Mouse (Mus musculus) limb, embryonic 14.5 days (tissue): ENCODE results near the gene Ppat. TPM values are rescaled to one million over a fixed set of nuclear protein-coding genes. Genes with fewer than 3 reads are reported as not detected.

Experiments used
- ATAC-seq: fragments of 200-750 bp; cut with Nextera tagmentation; 2 replicates; pipeline ENCODE4 v1.8.0; 2017; ENCODE audit warnings: low read depth, moderate number of reproducible peaks, moderate TSS enrichment; ENCODE audit not compliant: low FRiP score
- DNase-seq: peaks from one replicate; pipeline ENCODE4 v3.0.0-alpha.2; 2015; ENCODE audit warnings: low spot score
- H3K27ac ChIP-seq: fragments of 300-500 bp; sonication (generic); replicated peaks from 2 replicates; pipeline ENCODE4 v1.5.1; 2014; ENCODE audit warnings: low read depth, mild to moderate bottlenecking, low read length, moderate library complexity, mixed read lengths
- H3K27me3 ChIP-seq: fragments of 300-500 bp; sonication (generic); 2 replicates; pipeline ENCODE4 v1.6.1; 2014; ENCODE audit warnings: low read length, mixed read lengths; ENCODE audit not compliant: control insufficient read depth, insufficient read depth
- H3K36me3 ChIP-seq: fragments of 300-500 bp; sonication (generic); 2 replicates; pipeline ENCODE4 v1.6.1; 2014; ENCODE audit warnings: mild to moderate bottlenecking, low read length, moderate library complexity, mixed read lengths; ENCODE audit not compliant: control insufficient read depth, insufficient read depth
- H3K4me1 ChIP-seq: fragments of 300-500 bp; sonication (generic); 2 replicates; pipeline ENCODE4 v1.6.1; 2014; ENCODE audit warnings: antibody characterized with exemption, low read length, mixed read lengths; ENCODE audit not compliant: control insufficient read depth, insufficient read depth
- H3K4me2 ChIP-seq: fragments of 300-500 bp; sonication (generic); replicated peaks from 2 replicates; pipeline ENCODE4 v1.6.1; 2014; ENCODE audit warnings: low read depth, mild to moderate bottlenecking, low read length, moderate library complexity; ENCODE audit not compliant: severe bottlenecking
- H3K4me3 ChIP-seq: fragments of 300-500 bp; sonication (generic); replicated peaks from 2 replicates; pipeline ENCODE4 v1.5.1; 2014; ENCODE audit warnings: low read length
- H3K9ac ChIP-seq: fragments of 300-500 bp; sonication (generic); 2 replicates; pipeline ENCODE4 v1.6.1; 2014; ENCODE audit warnings: mild to moderate bottlenecking, low read depth, low read length, moderate library complexity; ENCODE audit not compliant: severe bottlenecking
- H3K9me3 ChIP-seq: fragments of 300-500 bp; sonication (generic); 2 replicates; pipeline ENCODE4 v1.6.1; 2016; ENCODE audit warnings: low read length; ENCODE audit not compliant: control insufficient read depth
- POLR2A ChIP-seq: fragments of 200-500 bp; IDR thresholded peaks from 2 replicates; pipeline ENCODE4 v1.8.0; 2012; ENCODE audit warnings: inconsistent platforms, mild to moderate bottlenecking, moderate library complexity, borderline replicate concordance; ENCODE audit not compliant: insufficient read depth, insufficient read length; ENCODE audit errors: extremely low read depth
- WGBS: fragments of 180-500 bp; shearing (Covaris S2); extraction: QIAGEN DNeasy Blood & Tissue Kit; methylation state at CpG from one replicate; pipeline ENCODE4 v1.1.7; 2014; 5-methylcytosine and 5-hydroxymethylcytosine counted together
- polyA plus RNA-seq, 2 experiments: library from polyadenylated mRNA; depleted of rRNA in 1 of 2; stranded (reverse) in 1 of 2; unstranded in 1 of 2; fragments of >200 nt; fragmentation: Nextera tagmentation in 1 of 2; extraction: Ambion mirVana in 1 of 2; gene quantifications; 2 replicates each; pipeline versions ENCODE4 v1.2.1 to v1.2.3; 2012 to 2014

Ppat gene
- polyA plus RNA-seq, 2 experiments = 14.1 to 24.0 TPM

DNA sequence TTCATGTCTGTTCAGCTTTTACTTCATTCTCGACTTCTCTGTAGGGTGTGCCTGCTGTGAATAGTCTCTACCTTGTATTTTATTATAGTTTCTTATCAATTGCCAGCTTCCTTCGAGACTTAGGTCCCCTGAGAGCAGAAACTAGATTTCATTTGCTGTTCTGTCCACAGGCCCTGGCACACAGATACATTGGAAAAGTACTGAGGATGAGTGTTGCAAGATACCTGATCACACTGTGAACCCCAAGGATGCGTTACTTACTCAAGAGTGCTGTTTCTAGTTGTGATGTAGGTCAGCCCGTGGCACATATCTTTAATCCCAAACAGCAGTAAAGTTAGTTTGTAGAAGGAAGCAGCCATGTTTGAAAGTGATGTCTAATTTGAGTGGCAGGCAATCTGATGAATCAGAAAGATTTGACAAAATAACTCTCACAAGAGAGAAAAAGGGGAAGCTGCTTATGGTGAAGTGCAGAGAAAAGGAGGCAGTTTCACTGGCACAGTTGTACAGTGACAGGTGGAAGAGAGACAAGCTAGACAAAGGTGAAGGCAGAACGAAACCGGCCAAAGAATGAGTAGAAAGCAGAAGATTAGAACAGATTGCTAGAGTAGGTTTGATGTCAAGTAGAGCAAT, 3.0 kb upstream of the Ppat start:
- 80% methylated on average over 6 of the region's 6 CpGs for WGBS
- no peak overlapping the region for H3K27ac ChIP-seq
- no peak overlapping the region for H3K9ac ChIP-seq
- no peaks in the 10 kb centered on the region for H3K27me3 ChIP-seq
- TF ChIP-seq POLR2A = no peak
- no peak overlapping the region for H3K4me3 ChIP-seq
- no peaks in the 10 kb centered on the region for H3K9me3 ChIP-seq
- H3K4me1 ChIP-seq = peaks cover 17% of the 10 kb centered on the region
- peaks cover 41% of the 10 kb centered on the region for H3K36me3 ChIP-seq
- no peak overlapping the region for H3K4me2 ChIP-seq
- ATAC-seq (no peak), DNase-seq (no peak)

DNA sequence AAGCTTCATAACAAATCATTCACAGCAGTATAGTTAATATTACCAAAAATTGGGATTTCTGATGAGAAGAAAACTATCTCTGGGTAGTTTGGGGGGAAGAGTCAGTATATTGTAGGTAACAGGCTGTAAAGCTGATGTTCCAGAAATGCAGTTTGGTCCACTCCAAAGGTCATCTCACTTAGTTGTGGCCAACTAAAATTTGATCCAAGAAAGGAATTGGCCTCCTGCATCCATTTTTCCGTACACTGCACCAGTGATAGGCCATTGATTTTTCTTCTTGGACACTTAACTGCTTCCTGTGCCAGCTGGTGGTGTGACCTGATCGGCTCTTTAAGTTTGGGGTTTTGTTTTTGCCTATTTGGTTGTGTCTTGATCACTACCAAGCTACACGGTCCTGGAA, 2.4 kb upstream of the Ppat start:
- H3K4me2 ChIP-seq = no peak overlapping the region
- no peaks in the 10 kb centered on the region for H3K27me3 ChIP-seq
- no peaks in the 10 kb centered on the region for H3K9me3 ChIP-seq
- no peak overlapping the region for H3K4me3 ChIP-seq
- H3K36me3 ChIP-seq = peaks cover 35% of the 10 kb centered on the region
- WGBS = 71% methylated on average over 3 of the region's 3 CpGs
- ATAC-seq (no peak), DNase-seq (no peak)
- TF ChIP-seq POLR2A = no peak
- H3K9ac ChIP-seq = no peak overlapping the region
- peaks cover 17% of the 10 kb centered on the region for H3K4me1 ChIP-seq
- no peak overlapping the region for H3K27ac ChIP-seq

DNA sequence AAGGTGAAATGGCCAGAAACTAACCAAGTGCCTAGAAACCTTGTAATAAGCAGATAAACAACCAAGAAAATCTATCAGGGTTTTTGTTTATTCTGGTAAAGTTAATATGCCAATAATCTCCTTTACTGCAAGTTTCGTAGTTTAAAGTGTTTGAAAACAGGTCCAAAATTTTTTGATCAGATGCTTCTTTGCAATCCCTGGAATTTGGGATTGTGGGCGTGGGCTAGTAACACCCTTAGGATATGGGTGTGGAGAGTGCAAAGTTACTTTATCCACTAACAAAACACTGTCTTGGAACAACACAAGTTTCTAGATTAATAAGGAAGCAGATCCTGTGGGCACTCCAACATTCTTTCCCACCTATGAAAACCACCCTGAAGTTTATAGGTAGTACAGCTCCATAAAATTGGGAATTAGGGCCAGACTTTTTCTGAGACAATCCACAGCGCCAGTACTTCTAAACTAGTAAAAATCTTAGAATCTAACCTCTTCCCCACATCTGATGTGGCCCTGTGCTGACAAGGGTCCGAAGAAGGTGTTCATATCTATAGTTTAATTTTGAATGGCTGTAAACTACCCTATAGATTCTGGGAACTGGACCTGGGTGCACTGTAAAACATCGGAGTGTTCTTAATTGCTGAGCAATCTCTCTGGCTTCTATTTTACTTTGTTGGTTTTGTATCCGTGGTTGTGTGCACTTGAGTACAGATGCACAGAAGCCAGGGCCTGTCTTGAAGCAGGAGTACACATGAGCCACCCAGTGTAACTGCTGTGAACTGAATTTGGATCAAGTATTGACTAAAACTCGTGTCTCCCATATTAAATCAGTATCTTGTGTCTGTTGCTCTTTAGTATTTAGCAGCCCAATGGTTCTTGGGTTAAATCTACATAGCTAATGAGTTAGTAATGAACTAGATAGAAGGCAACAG, 998 bp upstream of the Ppat start:
- WGBS = 6% methylated on average over 7 of the region's 7 CpGs
- peaks cover 22% of the 10 kb centered on the region for H3K36me3 ChIP-seq
- no peak for DNase-seq
- ATAC-seq = no peak
- H3K9me3 ChIP-seq = no peaks in the 10 kb centered on the region
- peaks cover 18% of the 10 kb centered on the region for H3K4me1 ChIP-seq
- H3K9ac ChIP-seq = peak overlapping the region; percentile 71
- no peaks in the 10 kb centered on the region for H3K27me3 ChIP-seq
- TF ChIP-seq POLR2A = no peak
- H3K4me2 ChIP-seq = peak overlapping the region; percentile 81
- peak overlapping the region; percentile 82 for H3K4me3 ChIP-seq
- peak overlapping the region; percentile 74 for H3K27ac ChIP-seq

DNA sequence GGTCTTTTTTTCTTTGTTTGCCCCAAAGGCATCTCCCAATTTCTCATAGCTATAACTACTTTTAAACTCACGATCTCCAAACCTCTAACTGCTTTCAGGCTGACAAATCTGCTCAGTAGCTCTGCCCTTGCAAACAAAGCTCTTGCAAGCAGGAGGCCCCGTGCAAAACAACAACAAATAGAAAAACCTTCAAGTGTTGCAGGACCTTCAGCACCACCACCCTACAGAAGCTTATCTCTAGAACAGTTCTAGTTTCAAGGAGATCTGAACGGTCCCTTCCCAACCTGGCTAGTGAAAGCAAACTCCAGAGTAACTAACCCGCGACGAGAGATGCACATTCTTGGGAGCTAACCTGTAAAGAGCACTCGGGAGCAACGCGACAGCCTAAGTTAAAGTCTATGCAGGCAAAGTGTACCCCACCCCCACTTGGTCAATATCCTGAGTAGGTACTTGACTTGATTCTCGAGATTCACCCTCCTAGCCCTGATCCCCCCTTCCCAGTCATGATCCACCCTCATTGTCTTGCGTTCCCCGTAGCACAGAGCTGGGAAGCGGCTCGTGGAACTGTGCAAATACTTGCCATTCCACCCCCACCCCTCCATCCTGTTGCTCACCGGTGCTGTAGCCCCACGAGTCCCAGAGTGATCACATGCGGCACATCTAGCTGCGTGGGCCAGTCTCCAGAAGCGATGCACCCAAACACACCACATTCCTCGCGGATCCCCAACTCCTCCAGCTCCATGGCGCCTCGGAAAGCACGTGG, 854 bp downstream of the Ppat start:
- H3K4me1 ChIP-seq = peaks cover 24% of the 10 kb centered on the region
- H3K27me3 ChIP-seq = no peaks in the 10 kb centered on the region
- H3K27ac ChIP-seq = peak overlapping the region; percentile 74
- 0% methylated on average over 24 of the region's 24 CpGs for WGBS
- H3K36me3 ChIP-seq = peaks cover 14% of the 10 kb centered on the region; the same call in 1 of the 2 replicates
- peak overlapping the region; percentile 82 for H3K4me3 ChIP-seq
- peak overlapping the region; percentile 81 for H3K4me2 ChIP-seq
- ATAC-seq (no peak), DNase-seq (no peak)
- no peak for TF ChIP-seq POLR2A
- H3K9ac ChIP-seq = peak overlapping the region; percentile 49
- no peaks in the 10 kb centered on the region for H3K9me3 ChIP-seq

DNA sequence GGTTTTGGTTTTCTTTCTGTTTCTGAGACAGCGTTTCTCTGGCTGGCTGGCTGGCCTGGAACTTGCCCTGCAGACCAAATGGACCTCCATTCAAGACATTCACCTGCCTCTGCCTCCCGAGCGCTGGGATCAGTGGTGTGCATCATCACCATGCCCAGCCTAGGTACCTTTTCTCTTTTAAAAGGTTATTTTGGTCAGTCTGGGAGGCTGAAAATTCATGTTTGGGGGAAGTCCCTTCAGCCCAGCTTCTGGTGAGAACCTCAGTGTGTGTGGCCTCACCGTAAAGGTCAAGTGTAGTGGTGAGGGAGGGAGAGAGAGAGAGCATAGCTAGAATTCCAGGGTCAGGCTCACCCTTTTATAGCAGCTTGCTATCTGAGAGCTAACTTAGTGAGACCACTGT, 3.6 kb downstream of the Ppat start:
- Histone ChIP-seq H3K9me3 (no peaks in the 10 kb centered on the region), H3K27ac (no peak overlapping the region), H3K4me3 (no peak overlapping the region), H3K36me3 (0 out of 2 replicates have a peak, but pooled peaks cover 5% of the 10 kb centered on the region), H3K27me3 (no peaks in the 10 kb centered on the region), H3K4me1 (peaks cover 21% of the 10 kb centered on the region), H3K4me2 (no peak overlapping the region), H3K9ac (no peak overlapping the region)
- whole genome bisulfite sequencing = 90% methylated on average over 4 of the region's 4 CpGs
- ATAC-seq = no peak
- DNase-seq = no peak
- no peak for TF ChIP-seq POLR2A
